ENCODE assay signal across 1 mouse cellular context in the genomic region with DNA sequence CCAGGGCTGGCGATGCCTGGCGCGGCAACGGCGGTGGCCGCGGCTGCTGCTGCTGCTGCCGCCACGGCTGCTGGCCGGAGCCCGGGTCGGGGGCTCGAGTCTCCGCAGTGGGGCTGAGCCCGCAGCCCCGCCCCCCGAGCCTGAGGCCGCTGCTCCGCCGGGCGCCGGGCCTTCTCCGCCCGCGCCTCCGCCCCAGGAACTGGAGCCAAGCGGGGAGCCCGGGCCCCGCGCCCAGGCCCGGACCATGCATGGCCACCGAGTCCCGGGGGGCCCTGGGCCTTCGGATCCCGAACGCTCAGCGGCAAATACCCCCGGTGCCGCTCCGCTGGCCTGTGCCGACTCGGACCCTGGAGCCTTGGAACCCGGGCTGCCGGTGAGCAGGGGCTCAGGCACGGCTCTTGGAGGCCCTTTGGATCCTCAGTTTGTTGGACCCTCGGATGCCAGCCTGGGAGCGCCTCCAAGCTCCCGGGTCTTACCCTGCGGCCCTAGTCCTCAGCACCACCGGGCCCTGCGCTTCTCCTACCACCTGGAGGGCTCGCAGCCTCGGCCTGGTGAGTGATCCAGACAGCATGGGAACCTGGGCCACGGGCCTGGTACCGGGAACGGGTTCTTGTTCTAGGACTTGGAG.
TF ChIP-seq lines count a peak whose summit lies in the region.

No protein-coding gene starts in this region.

TF ChIP-seq in ES-E14, 5 proteins besides CTCF, POLR2A, EP300 and RAD21 (continued from another document):
- TF ChIP-seq CHD2 (IDR thresholded peaks at IDR 0.05; ENCODE audit: low read depth, low read length): no peak
